Mouse (Mus musculus) forebrain, embryonic 11.5 days (tissue): ENCODE measurements around the gene Dscaml1. TPM values are rescaled to one million over a fixed set of nuclear protein-coding genes. Genes with fewer than 3 reads are reported as not detected.
"Not testable (repeated sequence)": the region's sequence is repeated elsewhere in the genome, so short reads cannot be mapped to it uniquely, and the experiment has no call there.

Experiments used
- ATAC-seq: fragments of 200-750 bp; cut with Nextera tagmentation; replicated peaks from 2 replicates; pipeline ENCODE4 v1.8.0; 2017; ENCODE audit warnings: moderate TSS enrichment; ENCODE audit not compliant: low FRiP score
- DNase-seq: peaks from one replicate; pipeline ENCODE4 v3.0.0-alpha.2; 2017; ENCODE audit warnings: low spot score
- H3K27ac ChIP-seq: fragments of 300-500 bp; sonication (generic); 2 replicates; pipeline ENCODE4 v1.5.1; 2014; ENCODE audit warnings: low read depth, low read length
- H3K27me3 ChIP-seq: fragments of 300-500 bp; sonication (generic); 2 replicates; pipeline ENCODE4 v1.6.1; 2014; ENCODE audit warnings: mild to moderate bottlenecking, low read length, mixed read lengths; ENCODE audit not compliant: control insufficient read depth, insufficient read depth
- H3K36me3 ChIP-seq: fragments of 300-500 bp; sonication (generic); 2 replicates; pipeline ENCODE4 v1.6.1; 2014; ENCODE audit warnings: mild to moderate bottlenecking, low read length, moderate library complexity, mixed read lengths; ENCODE audit not compliant: control insufficient read depth, insufficient read depth
- H3K4me1 ChIP-seq: fragments of 300-500 bp; sonication (generic); replicated peaks from 2 replicates; pipeline ENCODE4 v1.6.1; 2014; ENCODE audit warnings: low read length, mixed read lengths; ENCODE audit not compliant: control insufficient read depth, insufficient read depth
- H3K4me2 ChIP-seq: fragments of 300-500 bp; sonication (generic); 2 replicates; pipeline ENCODE4 v1.6.1; 2014; ENCODE audit warnings: low read depth, mild to moderate bottlenecking, low read length, moderate library complexity, mixed read lengths; ENCODE audit not compliant: severe bottlenecking
- H3K4me3 ChIP-seq: fragments of 300-500 bp; sonication (generic); 2 replicates; pipeline ENCODE4 v1.5.1; 2014; ENCODE audit warnings: low read depth, low read length
- H3K9ac ChIP-seq: fragments of 300-500 bp; sonication (generic); 2 replicates; pipeline ENCODE4 v1.6.1; 2014; ENCODE audit warnings: low read length
- H3K9me3 ChIP-seq: fragments of 300-500 bp; sonication (generic); 2 replicates; pipeline ENCODE4 v1.6.1; 2016; ENCODE audit warnings: low read length, mixed read lengths; ENCODE audit not compliant: control insufficient read depth
- WGBS: fragments of 180-500 bp; shearing (Covaris S2); extraction: QIAGEN DNeasy Blood & Tissue Kit; methylation state at CpG from one replicate; pipeline ENCODE4 v1.1.7; 2014; 5-methylcytosine and 5-hydroxymethylcytosine counted together
- polyA plus RNA-seq: library from polyadenylated mRNA; unstranded; fragments of >200 nt; fragmentation: Nextera tagmentation; extraction: Ambion mirVana; gene quantifications from 2 replicates; pipeline ENCODE4 v1.2.1, GENCODE M21; 2014

Gene Dscaml1
- polyA plus RNA-seq, 1 experiment from 2014 or later, result 5.4 TPM

- 81% methylated on average over 3 of the region's 3 CpGs for WGBS
- not testable (repeated sequence) for DNase-seq, H3K27me3 ChIP-seq
Observed at GRCm38 (mm10) chr9:45776176-45776575, 349.7 kb downstream of the Dscaml1 start.

GRCm38 (mm10) chr9:45779201-45779600, 352.8 kb downstream of the Dscaml1 start:
- no peaks in the 10 kb centered on the region; the same call in 1 of the 2 replicates for H3K36me3 ChIP-seq

More at GRCm38 (mm10) chr9:45776176-45776575, 349.7 kb downstream of the Dscaml1 start:
- ATAC-seq, H3K36me3 ChIP-seq, H3K9me3 ChIP-seq, H3K4me3 ChIP-seq, H3K27ac ChIP-seq, H3K4me1 ChIP-seq, H3K9ac ChIP-seq, H3K4me2 ChIP-seq: not testable (repeated sequence)

GRCm38 (mm10) chr9:45783249-45784069, 357.0 kb downstream of the Dscaml1 start:
- no peak overlapping the region for H3K27ac ChIP-seq
- H3K9ac ChIP-seq, result no peak overlapping the region
- no peak overlapping the region for H3K4me2 ChIP-seq
- no peak overlapping the region for H3K4me3 ChIP-seq
- H3K9me3 ChIP-seq, result no peaks in the 10 kb centered on the region
- no peaks in the 10 kb centered on the region for H3K4me1 ChIP-seq
- no peaks in the 10 kb centered on the region for H3K36me3 ChIP-seq
- H3K27me3 ChIP-seq, result no peaks in the 10 kb centered on the region
- ATAC-seq (no peak), DNase-seq (no peak)
- 89% methylated on average over 12 of the region's 12 CpGs for WGBS

More at GRCm38 (mm10) chr9:45779201-45779600, 352.8 kb downstream of the Dscaml1 start:
- Histone ChIP-seq H3K4me3 (no peak overlapping the region), H3K9ac (no peak overlapping the region), H3K4me2 (no peak overlapping the region), H3K4me1 (no peaks in the 10 kb centered on the region), H3K9me3 (no peaks in the 10 kb centered on the region), H3K27me3 (no peaks in the 10 kb centered on the region), H3K27ac (no peak overlapping the region)
- no peak for ATAC-seq
- 78% methylated on average over 6 of the region's 6 CpGs for WGBS
- no peak for DNase-seq

- H3K27ac ChIP-seq, result no peak overlapping the region
- no peaks in the 10 kb centered on the region for H3K27me3 ChIP-seq
- H3K9ac ChIP-seq, result no peak overlapping the region
- no peaks in the 10 kb centered on the region for H3K36me3 ChIP-seq
- no peaks in the 10 kb centered on the region for H3K9me3 ChIP-seq
- H3K4me2 ChIP-seq, result no peak overlapping the region
- H3K4me1 ChIP-seq, result peaks cover 3% of the 10 kb centered on the region; the same call in 1 of the 2 replicates
- DNase-seq (no peak), ATAC-seq (no peak)
- WGBS, result 96% methylated on average over 8 of the region's 8 CpGs
- no peak overlapping the region for H3K4me3 ChIP-seq
Observed at GRCm38 (mm10) chr9:45787071-45787470, 360.6 kb downstream of the Dscaml1 start.

GRCm38 (mm10) chr9:45787547-45787946, 361.1 kb downstream of the Dscaml1 start:
- Histone ChIP-seq H3K9me3 (no peaks in the 10 kb centered on the region), H3K4me1 (peaks cover 3% of the 10 kb centered on the region; the same call in 1 of the 2 replicates), H3K4me2 (no peak overlapping the region), H3K9ac (no peak overlapping the region), H3K27me3 (no peaks in the 10 kb centered on the region), H3K4me3 (no peak overlapping the region), H3K36me3 (no peaks in the 10 kb centered on the region), H3K27ac (no peak overlapping the region)
- DNase-seq, result no peak
- WGBS, result 88% methylated on average over 6 of the region's 6 CpGs
- no peak for ATAC-seq

GRCm38 (mm10) chr9:45788405-45788804, 362.0 kb downstream of the Dscaml1 start:
- DNase-seq, result no peak
- Histone ChIP-seq H3K36me3 (no peaks in the 10 kb centered on the region), H3K4me1 (peaks cover 3% of the 10 kb centered on the region; the same call in 1 of the 2 replicates), H3K4me3 (no peak overlapping the region), H3K27ac (no peak overlapping the region), H3K27me3 (no peaks in the 10 kb centered on the region), H3K9me3 (no peaks in the 10 kb centered on the region), H3K9ac (no peak overlapping the region), H3K4me2 (no peak overlapping the region)
- WGBS, result 63% methylated on average over 5 of the region's 5 CpGs
- no peak for ATAC-seq

GRCm38 (mm10) chr9:45791456-45792142, 365.2 kb downstream of the Dscaml1 start:
- WGBS, result 86% methylated on average over 8 of the region's 8 CpGs
- peaks cover 3% of the 10 kb centered on the region; the same call in 1 of the 2 replicates for H3K4me1 ChIP-seq
- no peaks in the 10 kb centered on the region for H3K36me3 ChIP-seq
- ATAC-seq (no peak), DNase-seq (no peak)
- no peaks in the 10 kb centered on the region for H3K27me3 ChIP-seq
- no peak overlapping the region for H3K9ac ChIP-seq
- no peak overlapping the region for H3K27ac ChIP-seq
- H3K4me2 ChIP-seq, result no peak overlapping the region
- H3K9me3 ChIP-seq, result no peaks in the 10 kb centered on the region
- H3K4me3 ChIP-seq, result no peak overlapping the region

GRCm38 (mm10) chr9:45792235-45792634, 365.8 kb downstream of the Dscaml1 start:
- Histone ChIP-seq H3K9me3 (no peaks in the 10 kb centered on the region), H3K4me3 (no peak overlapping the region), H3K4me2 (no peak overlapping the region), H3K27ac (peak overlapping the region; percentile 8; the same call in 1 of the 2 replicates), H3K27me3 (no peaks in the 10 kb centered on the region), H3K4me1 (peaks cover 3% of the 10 kb centered on the region; the same call in 1 of the 2 replicates), H3K9ac (no peak overlapping the region), H3K36me3 (no peaks in the 10 kb centered on the region)
- ATAC-seq (no peak), DNase-seq (no peak)
- 89% methylated on average over 1 of the region's 1 CpGs for WGBS
